In the genomic region with DNA sequence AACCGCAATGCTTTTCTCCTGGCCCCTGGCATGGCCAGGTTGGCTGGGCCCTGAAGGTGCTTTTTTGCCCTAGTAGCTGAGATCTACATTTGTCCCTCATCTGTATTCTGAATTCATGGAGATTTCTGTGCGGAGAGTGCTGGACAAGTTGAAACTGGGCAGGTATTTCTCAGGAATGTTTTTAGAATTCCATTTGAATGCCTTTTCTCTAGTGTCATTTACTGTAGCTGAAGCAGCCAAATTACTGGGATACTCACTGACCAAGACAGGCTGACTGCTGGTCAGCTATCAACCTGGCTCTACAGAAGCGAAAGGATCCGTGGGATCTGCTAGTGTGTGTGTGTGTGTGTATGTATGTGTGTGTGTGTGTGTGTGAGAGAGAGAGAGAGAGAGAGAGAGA, we compare ENCODE assay signal across 8 mouse cellular contexts.
DNase-seq lines count a peak whose midpoint lies in the region; ATAC-seq and TF ChIP-seq lines count a peak whose summit lies in the region.

No protein-coding gene starts in this region.

- ATAC-seq in lung, postnatal 0 days, result peak; percentile 52
- peak; percentile 22; the same call in 1 of the 2 replicates for ATAC-seq in intestine, embryonic 16.5 days
- no peak for ATAC-seq in stomach, embryonic 14.5 days (ENCODE audit: insufficient number of reproducible peaks, insufficient read depth, low FRiP score, low read depth)
- no peak for ATAC-seq in megakaryocyte progenitor cell, adult 5-6 weeks (replicated peaks; ENCODE audit: poor library complexity)

- TF ChIP-seq CTCF in lung, postnatal 0 days (IDR thresholded peaks at IDR 0.05), result no peak
- no peak for TF ChIP-seq CTCF in embryonic fibroblast, embryonic 13.5 days (IDR thresholded peaks at IDR 0.05; ENCODE audit: borderline replicate concordance, insufficient read depth, low read length)

- H3K4me3 ChIP-seq in lung, postnatal 0 days (ENCODE audit: low read depth, low read length), result no peak overlapping the region
- no peak overlapping the region for H3K4me3 ChIP-seq in embryonic fibroblast, embryonic 13.5 days (ENCODE audit: insufficient read depth, low read length)
- no peak overlapping the region for H3K4me3 ChIP-seq in intestine, embryonic 16.5 days (ENCODE audit: low read length)
- H3K4me3 ChIP-seq in stomach, embryonic 14.5 days (ENCODE audit: low read depth, low read length), result no peak overlapping the region

- DNase-seq in lung, postnatal 0 days (ENCODE audit: low spot score), result peak; percentile 28
- no peak for DNase-seq in lung, postnatal 25 days (ENCODE audit: low spot score)
- DNase-seq in right cerebral cortex, adult 18-20 months, result no peak
- DNase-seq in layer of hippocampus, adult 8-10 months (ENCODE audit: low spot score in 2 of 2), result no peak

- WGBS in lung, postnatal 0 days, result 50% methylated on average over 4 of the region's 4 CpGs
- WGBS in intestine, embryonic 16.5 days, result 56% methylated on average over 4 of the region's 4 CpGs
- 53% methylated on average over 4 of the region's 4 CpGs for WGBS in stomach, embryonic 14.5 days

- H3K4me1 ChIP-seq in lung, postnatal 0 days (ENCODE audit: insufficient read depth, low read depth, low read length), result peaks cover 3% of the 10 kb centered on the region; the same call in 1 of the 2 replicates
- peaks cover 6% of the 10 kb centered on the region; the same call in 1 of the 2 replicates for H3K4me1 ChIP-seq in embryonic fibroblast, embryonic 13.5 days (ENCODE audit: control insufficient read depth, insufficient read depth, low read length)
- peaks cover 13% of the 10 kb centered on the region for H3K4me1 ChIP-seq in intestine, embryonic 16.5 days (ENCODE audit: control insufficient read depth, insufficient read depth, low read length)
- H3K4me1 ChIP-seq in stomach, embryonic 14.5 days (ENCODE audit: control insufficient read depth, insufficient read depth, low read length), result peaks cover 9% of the 10 kb centered on the region

- TF ChIP-seq EP300 in lung, postnatal 0 days (IDR thresholded peaks at IDR 0.05), result peak; percentile 32; the same call in 1 of the 2 replicates

- no peaks in the 10 kb centered on the region for H3K36me3 ChIP-seq in lung, postnatal 0 days (ENCODE audit: insufficient read depth, low read length)
- no peaks in the 10 kb centered on the region for H3K36me3 ChIP-seq in intestine, embryonic 16.5 days (ENCODE audit: control insufficient read depth, insufficient read depth, low read length)
- H3K36me3 ChIP-seq in stomach, embryonic 14.5 days (ENCODE audit: control insufficient read depth, insufficient read depth, low read length), result no peaks in the 10 kb centered on the region

- no peak overlapping the region for H3K9ac ChIP-seq in lung, postnatal 0 days (replicated peaks; ENCODE audit: low read depth)
- H3K9ac ChIP-seq in intestine, embryonic 16.5 days (ENCODE audit: low read depth, low read length), result peak overlapping the region; percentile 0; the same call in 1 of the 2 replicates
- no peak overlapping the region for H3K9ac ChIP-seq in stomach, embryonic 14.5 days (replicated peaks; ENCODE audit: low read depth, low read length)

- no peaks in the 10 kb centered on the region for H3K9me3 ChIP-seq in lung, postnatal 0 days (ENCODE audit: low read length)
- H3K9me3 ChIP-seq in intestine, embryonic 16.5 days (ENCODE audit: control insufficient read depth, low read length), result no peaks in the 10 kb centered on the region
- no peaks in the 10 kb centered on the region for H3K9me3 ChIP-seq in stomach, embryonic 14.5 days (ENCODE audit: control insufficient read depth, low read depth, low read length)

- TF ChIP-seq POLR2A in embryonic fibroblast, embryonic 13.5 days (IDR thresholded peaks at IDR 0.05; ENCODE audit: low read depth, low read length), result no peak

- H3K4me2 ChIP-seq in lung, postnatal 0 days (replicated peaks; ENCODE audit: low read depth, low read length), result no peak overlapping the region; the same call in 1 of the 2 replicates
- no peak overlapping the region for H3K4me2 ChIP-seq in intestine, embryonic 16.5 days (ENCODE audit: low read depth, low read length)
- H3K4me2 ChIP-seq in stomach, embryonic 14.5 days (replicated peaks; ENCODE audit: low read depth, low read length), result no peak overlapping the region

- no peaks in the 10 kb centered on the region for H3K27me3 ChIP-seq in lung, postnatal 0 days (replicated peaks; ENCODE audit: insufficient read depth, low read length)
- no peaks in the 10 kb centered on the region for H3K27me3 ChIP-seq in intestine, embryonic 16.5 days (replicated peaks; ENCODE audit: control insufficient read depth, insufficient read depth, low read length)
- no peaks in the 10 kb centered on the region for H3K27me3 ChIP-seq in stomach, embryonic 14.5 days (ENCODE audit: control insufficient read depth, insufficient read depth, low read length)

- H3K27ac ChIP-seq in lung, postnatal 0 days (ENCODE audit: low read length), result peak overlapping the region; percentile 34; the same call in 1 of the 2 replicates
- peak overlapping the region; percentile 74 for H3K27ac ChIP-seq in embryonic fibroblast, embryonic 13.5 days (ENCODE audit: insufficient read depth, low read length)
- peak overlapping the region; percentile 23 for H3K27ac ChIP-seq in intestine, embryonic 16.5 days (ENCODE audit: low read length)
- H3K27ac ChIP-seq in stomach, embryonic 14.5 days (ENCODE audit: low read length), result peak overlapping the region; percentile 73; the same call in 1 of the 2 replicates

Comparison
In these comparisons a context has a peak if more than half of its experiments do, and no peak if none do; other contexts are left out.
1. ATAC-seq: peak in lung, postnatal 0 days (single experiment) and intestine, embryonic 16.5 days (single experiment); none in stomach, embryonic 14.5 days (single experiment) and megakaryocyte progenitor cell, adult 5-6 weeks (single experiment).
2. H3K27ac ChIP-seq: peak in every context shown above with its lines; median percentile 74 in embryonic fibroblast, embryonic 13.5 days; 73 in stomach, embryonic 14.5 days; 34 in lung, postnatal 0 days; 23 in intestine, embryonic 16.5 days.